Mouse (Mus musculus): ENCODE results near the gene Ddi2. TPM values are rescaled to one million over a fixed set of nuclear protein-coding genes. Genes with fewer than 3 reads are reported as not detected.

Gene Ddi2
- polyA plus RNA-seq, 1 experiment from 2014 or later: 18.8 TPM

- WGBS: 67% methylated on average over 13 of the region's 13 CpGs
- no peaks in the 10 kb centered on the region for H3K27me3 ChIP-seq (ENCODE audit: control insufficient read depth, insufficient read depth, low read length)
- ATAC-seq (ENCODE audit: insufficient read depth, low FRiP score): no peak
- no peak overlapping the region for H3K27ac ChIP-seq (ENCODE audit: low read length)
- no peaks in the 10 kb centered on the region for H3K9me3 ChIP-seq (replicated peaks; ENCODE audit: control insufficient read depth, low read length)
- no peak overlapping the region for H3K9ac ChIP-seq (ENCODE audit: low read length)
- 0 out of 2 replicates have a peak, but pooled peaks cover 5% of the 10 kb centered on the region for H3K4me1 ChIP-seq (ENCODE audit: control insufficient read depth, insufficient read depth, low read length)
- no peaks in the 10 kb centered on the region for H3K36me3 ChIP-seq (ENCODE audit: control insufficient read depth, insufficient read depth, low read length)
- H3K4me2 ChIP-seq (ENCODE audit: low read depth, low read length): no peak overlapping the region
- H3K4me3 ChIP-seq (replicated peaks; ENCODE audit: low read length): no peak overlapping the region
Observed at GRCm38 (mm10) chr4:141672325-141672724, 50.9 kb downstream of the Ddi2 start.

- Histone ChIP-seq H3K9me3 (replicated peaks; ENCODE audit: control insufficient read depth, low read length) (no peaks in the 10 kb centered on the region), H3K4me1 (ENCODE audit: control insufficient read depth, insufficient read depth, low read length) (0 out of 2 replicates have a peak, but pooled peaks cover 5% of the 10 kb centered on the region), H3K4me2 (ENCODE audit: low read depth, low read length) (no peak overlapping the region), H3K9ac (ENCODE audit: low read length) (peak overlapping the region; percentile 10; the same call in 1 of the 2 replicates), H3K27me3 (ENCODE audit: control insufficient read depth, insufficient read depth, low read length) (no peaks in the 10 kb centered on the region), H3K4me3 (replicated peaks; ENCODE audit: low read length) (no peak overlapping the region), H3K36me3 (ENCODE audit: control insufficient read depth, insufficient read depth, low read length) (no peaks in the 10 kb centered on the region), H3K27ac (ENCODE audit: low read length) (peak overlapping the region; percentile 49; the same call in 1 of the 2 replicates)
- WGBS: 50% methylated on average over 4 of the region's 4 CpGs
- no peak for ATAC-seq (ENCODE audit: insufficient read depth, low FRiP score)
Observed at GRCm38 (mm10) chr4:141671389-141671788, 51.8 kb downstream of the Ddi2 start.

- no peaks in the 10 kb centered on the region for H3K36me3 ChIP-seq (ENCODE audit: control insufficient read depth, insufficient read depth, low read length)
- H3K27ac ChIP-seq (ENCODE audit: low read length): no peak overlapping the region
- H3K9ac ChIP-seq (ENCODE audit: low read length): no peak overlapping the region
- 0 out of 2 replicates have a peak, but pooled peaks cover 5% of the 10 kb centered on the region for H3K4me1 ChIP-seq (ENCODE audit: control insufficient read depth, insufficient read depth, low read length)
- WGBS: 80% methylated on average over 18 of the region's 18 CpGs
- H3K4me3 ChIP-seq (replicated peaks; ENCODE audit: low read length): no peak overlapping the region
- no peaks in the 10 kb centered on the region for H3K27me3 ChIP-seq (ENCODE audit: control insufficient read depth, insufficient read depth, low read length)
- no peak for ATAC-seq (ENCODE audit: insufficient read depth, low FRiP score)
- H3K9me3 ChIP-seq (replicated peaks; ENCODE audit: control insufficient read depth, low read length): no peaks in the 10 kb centered on the region
- H3K4me2 ChIP-seq (ENCODE audit: low read depth, low read length): no peak overlapping the region
Observed at GRCm38 (mm10) chr4:141669898-141670712, 53.1 kb downstream of the Ddi2 start.

GRCm38 (mm10) chr4:141664799-141665198 lies 58.4 kb downstream of the Ddi2 start, which contains the start of gene Plekhm2:
TSS of gene Plekhm2 (minus strand) at chr4:141664899.
- Histone ChIP-seq H3K4me3 (replicated peaks; ENCODE audit: low read length) (peak within 1 kb of the TSS; percentile 86), H3K9me3 (replicated peaks; ENCODE audit: control insufficient read depth, low read length) (no peaks in the 10 kb centered on the region), H3K9ac (ENCODE audit: low read length) (peak within 1 kb of the TSS; percentile 98), H3K27me3 (ENCODE audit: control insufficient read depth, insufficient read depth, low read length) (no peaks in the 10 kb centered on the region), H3K4me1 (ENCODE audit: control insufficient read depth, insufficient read depth, low read length) (peaks cover 9% of the 10 kb centered on the region), H3K36me3 (ENCODE audit: control insufficient read depth, insufficient read depth, low read length) (0 out of 2 replicates have a peak, but pooled peaks cover 3% of the 10 kb centered on the region), H3K27ac (ENCODE audit: low read length) (peak within 1 kb of the TSS; percentile 72), H3K4me2 (ENCODE audit: low read depth, low read length) (peak within 1 kb of the TSS; percentile 93)
- ATAC-seq (ENCODE audit: insufficient read depth, low FRiP score): no peak
- 64% methylated on average over 8 of the region's 8 CpGs for WGBS

DNA sequence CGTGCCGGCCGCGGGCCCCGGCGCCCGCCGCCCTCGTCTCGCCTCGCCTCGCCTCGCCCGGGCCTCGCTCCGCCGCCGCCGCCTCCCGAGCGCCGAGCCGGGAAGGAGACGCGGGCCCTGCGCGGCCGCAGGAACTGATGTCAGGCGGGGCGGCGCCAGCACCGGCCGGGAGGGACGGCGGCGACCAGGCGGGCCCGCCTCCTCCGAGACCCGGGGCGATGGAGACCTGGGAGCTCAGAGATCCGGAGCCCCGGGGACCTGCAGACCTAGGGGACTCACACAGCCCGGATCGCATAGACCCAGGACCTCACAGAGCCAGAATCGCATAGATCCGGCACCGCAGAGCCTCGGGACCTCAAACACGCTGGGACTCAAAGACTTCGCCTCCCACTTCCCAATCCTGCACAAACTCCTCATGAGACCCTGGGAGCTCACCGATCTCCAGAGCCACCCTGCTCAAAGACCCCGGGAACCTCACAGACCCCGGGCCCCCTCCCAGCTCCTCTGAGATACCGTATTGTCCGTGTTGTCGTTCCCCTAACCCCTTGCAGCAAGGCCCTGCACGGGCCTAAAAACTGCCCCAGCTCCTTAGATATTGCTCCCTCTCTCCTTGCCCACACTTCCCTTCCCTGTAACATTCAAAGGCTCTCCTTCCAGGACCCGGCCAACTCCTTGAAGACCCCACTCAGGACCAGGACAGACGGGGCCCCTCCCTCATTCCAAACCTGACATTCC lies 59.0 kb downstream of the Ddi2 start:
- H3K4me1 ChIP-seq (ENCODE audit: control insufficient read depth, insufficient read depth, low read length): peaks cover 9% of the 10 kb centered on the region
- under 1% methylated on average over 60 of the region's 60 CpGs for WGBS
- ATAC-seq (ENCODE audit: insufficient read depth, low FRiP score): peak; percentile 83
- H3K4me2 ChIP-seq (ENCODE audit: low read depth, low read length): peak overlapping the region; percentile 93
- peak overlapping the region; percentile 98 for H3K9ac ChIP-seq (ENCODE audit: low read length)
- no peaks in the 10 kb centered on the region for H3K9me3 ChIP-seq (replicated peaks; ENCODE audit: control insufficient read depth, low read length)
- H3K4me3 ChIP-seq (replicated peaks; ENCODE audit: low read length): peak overlapping the region; percentile 86
- H3K36me3 ChIP-seq (ENCODE audit: control insufficient read depth, insufficient read depth, low read length): 0 out of 2 replicates have a peak, but pooled peaks cover 3% of the 10 kb centered on the region
- H3K27me3 ChIP-seq (ENCODE audit: control insufficient read depth, insufficient read depth, low read length): no peaks in the 10 kb centered on the region
- peak overlapping the region; percentile 72 for H3K27ac ChIP-seq (ENCODE audit: low read length)

GRCm38 (mm10) chr4:141663122-141663931 lies 59.9 kb downstream of the Ddi2 start:
- H3K27me3 ChIP-seq (ENCODE audit: control insufficient read depth, insufficient read depth, low read length): no peaks in the 10 kb centered on the region
- 0 out of 2 replicates have a peak, but pooled peaks cover 7% of the 10 kb centered on the region for H3K36me3 ChIP-seq (ENCODE audit: control insufficient read depth, insufficient read depth, low read length)
- ATAC-seq (ENCODE audit: insufficient read depth, low FRiP score): peak; percentile 16; the same call in 1 of the 2 replicates
- no peaks in the 10 kb centered on the region for H3K9me3 ChIP-seq (replicated peaks; ENCODE audit: control insufficient read depth, low read length)
- H3K27ac ChIP-seq (ENCODE audit: low read length): peak overlapping the region; percentile 72
- 3% methylated on average over 47 of the region's 47 CpGs for WGBS
- H3K4me1 ChIP-seq (ENCODE audit: control insufficient read depth, insufficient read depth, low read length): peaks cover 9% of the 10 kb centered on the region
- H3K4me2 ChIP-seq (ENCODE audit: low read depth, low read length): peak overlapping the region; percentile 93
- H3K9ac ChIP-seq (ENCODE audit: low read length): peak overlapping the region; percentile 98
- H3K4me3 ChIP-seq (replicated peaks; ENCODE audit: low read length): peak overlapping the region; percentile 86

DNA sequence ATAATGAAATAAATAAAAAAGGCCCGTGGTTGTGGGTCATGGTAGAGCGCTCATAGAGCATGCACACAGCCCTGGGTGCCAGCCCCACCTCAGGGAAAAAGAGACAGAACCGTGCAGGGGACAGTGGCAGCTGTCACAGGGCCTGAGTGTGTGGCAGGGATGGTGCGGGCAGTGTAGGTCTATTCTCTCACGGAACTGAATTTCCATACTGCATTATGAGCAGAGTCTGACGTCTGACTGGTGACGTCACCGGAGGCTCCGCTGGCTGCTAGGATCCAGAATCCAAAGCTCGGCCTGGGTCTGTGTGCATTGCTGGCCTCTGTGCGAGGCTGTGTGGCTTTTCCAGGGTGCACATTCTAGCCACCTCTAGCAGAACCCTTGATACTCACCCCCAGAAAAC lies 62.3 kb downstream of the Ddi2 start:
- 92% methylated on average over 11 of the region's 11 CpGs for WGBS
- no peak overlapping the region for H3K4me3 ChIP-seq (replicated peaks; ENCODE audit: low read length)
- H3K27ac ChIP-seq (ENCODE audit: low read length): no peak overlapping the region
- peaks cover 11% of the 10 kb centered on the region for H3K4me1 ChIP-seq (ENCODE audit: control insufficient read depth, insufficient read depth, low read length)
- no peak overlapping the region; the same call in 1 of the 2 replicates for H3K9ac ChIP-seq (ENCODE audit: low read length)
- no peak overlapping the region for H3K4me2 ChIP-seq (ENCODE audit: low read depth, low read length)
- ATAC-seq (ENCODE audit: insufficient read depth, low FRiP score): no peak
- no peaks in the 10 kb centered on the region for H3K9me3 ChIP-seq (replicated peaks; ENCODE audit: control insufficient read depth, low read length)
- 0 out of 2 replicates have a peak, but pooled peaks cover 7% of the 10 kb centered on the region for H3K36me3 ChIP-seq (ENCODE audit: control insufficient read depth, insufficient read depth, low read length)
- no peaks in the 10 kb centered on the region for H3K27me3 ChIP-seq (ENCODE audit: control insufficient read depth, insufficient read depth, low read length)

DNA sequence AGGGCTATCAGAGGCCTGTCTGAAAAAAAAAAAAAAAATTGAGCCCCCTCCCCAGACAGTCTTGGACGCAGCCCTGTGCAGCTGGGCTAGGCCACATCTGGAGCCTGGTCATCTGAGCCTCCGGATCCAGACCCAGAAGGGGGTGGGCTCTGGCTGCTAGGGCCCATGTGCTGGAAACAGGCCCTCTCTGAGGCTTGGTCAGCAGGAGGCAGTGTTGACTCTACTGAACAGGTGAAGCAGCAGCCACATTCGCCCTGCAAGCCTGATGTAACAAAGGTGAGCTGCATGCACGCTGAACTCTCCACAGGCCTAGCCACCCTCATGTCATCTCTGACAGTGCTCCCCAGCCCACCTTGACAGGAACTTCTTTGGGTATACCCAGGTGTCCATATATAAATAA lies 63.5 kb downstream of the Ddi2 start:
- Histone ChIP-seq H3K27me3 (ENCODE audit: control insufficient read depth, insufficient read depth, low read length) (no peaks in the 10 kb centered on the region), H3K4me2 (ENCODE audit: low read depth, low read length) (no peak overlapping the region), H3K4me1 (ENCODE audit: control insufficient read depth, insufficient read depth, low read length) (peaks cover 10% of the 10 kb centered on the region), H3K36me3 (ENCODE audit: control insufficient read depth, insufficient read depth, low read length) (0 out of 2 replicates have a peak, but pooled peaks cover 7% of the 10 kb centered on the region), H3K9ac (ENCODE audit: low read length) (no peak overlapping the region), H3K27ac (ENCODE audit: low read length) (no peak overlapping the region), H3K9me3 (replicated peaks; ENCODE audit: control insufficient read depth, low read length) (no peaks in the 10 kb centered on the region), H3K4me3 (replicated peaks; ENCODE audit: low read length) (no peak overlapping the region)
- 67% methylated on average over 4 of the region's 4 CpGs for WGBS
- no peak for ATAC-seq (ENCODE audit: insufficient read depth, low FRiP score)

Measured in stomach, embryonic 16.5 days (tissue).